Mouse (Mus musculus): Measurements from ENCODE around the gene Tmem171. TPM values are rescaled to one million over a fixed set of nuclear protein-coding genes. Genes with fewer than 3 reads are reported as not detected.

Tmem171 gene
- total and polyA plus RNA-seq, 2 experiments from 2014 or later, result not detected

DNA sequence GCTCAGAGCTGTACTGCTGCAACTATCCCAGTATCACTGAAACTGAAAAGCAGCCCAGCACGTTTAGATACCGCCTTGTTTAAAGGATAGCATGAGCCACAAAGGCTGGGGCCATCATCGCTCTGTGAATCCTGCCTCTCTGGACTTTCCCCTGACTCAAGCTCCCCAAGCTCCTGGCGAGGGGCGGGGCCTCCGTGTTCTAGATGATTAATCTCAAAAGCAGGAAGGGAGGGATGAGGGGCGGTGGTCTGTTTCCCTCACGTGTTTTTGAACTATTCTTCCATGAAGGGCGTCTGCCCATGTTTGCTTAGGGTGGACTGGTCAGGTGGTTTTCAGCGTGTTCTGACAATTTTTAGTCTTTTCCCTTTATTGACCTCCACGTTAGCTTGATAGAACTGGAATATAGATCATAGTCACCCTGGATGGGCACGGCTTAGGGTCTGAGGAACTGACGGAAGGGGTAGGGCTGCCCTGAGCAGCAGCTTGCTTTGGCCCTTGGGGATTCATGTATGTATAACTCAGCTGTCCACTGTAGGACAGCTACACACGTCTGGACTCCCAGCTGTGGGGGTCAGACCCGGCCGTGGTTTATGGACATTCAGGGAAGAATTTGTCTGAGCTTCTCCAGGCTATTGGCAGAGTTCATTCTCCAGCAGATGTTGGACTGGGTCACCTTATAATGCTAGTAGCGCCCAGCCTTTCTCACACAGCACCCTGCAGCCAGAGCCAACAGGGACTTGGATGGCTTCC is 43.2 kb downstream of the Tmem171 start:
- Histone ChIP-seq H3K4me3 (ENCODE audit: low read depth, low read length) (no peak overlapping the region), H3K9ac (replicated peaks; ENCODE audit: low read length, poor library complexity, severe bottlenecking) (no peak overlapping the region), H3K4me1 (ENCODE audit: insufficient read depth, low read length) (no peaks in the 10 kb centered on the region), H3K27ac (ENCODE audit: low read depth, low read length) (no peak overlapping the region), H3K9me3 (ENCODE audit: low read length) (no peaks in the 10 kb centered on the region), H3K36me3 (ENCODE audit: insufficient read depth, low read length) (no peaks in the 10 kb centered on the region), H3K4me2 (ENCODE audit: low read depth, low read length, poor library complexity, severe bottlenecking) (no peak overlapping the region), H3K27me3 (ENCODE audit: insufficient read depth, low read length) (no peaks in the 10 kb centered on the region)
- TF ChIP-seq CTCF (IDR thresholded peaks at IDR 0.05), result no peak
- ATAC-seq (ENCODE audit: low FRiP score) (no peak), DNase-seq (ENCODE audit: low spot score) (no peak)
- 67% methylated on average over 17 of the region's 17 CpGs for WGBS

DNA sequence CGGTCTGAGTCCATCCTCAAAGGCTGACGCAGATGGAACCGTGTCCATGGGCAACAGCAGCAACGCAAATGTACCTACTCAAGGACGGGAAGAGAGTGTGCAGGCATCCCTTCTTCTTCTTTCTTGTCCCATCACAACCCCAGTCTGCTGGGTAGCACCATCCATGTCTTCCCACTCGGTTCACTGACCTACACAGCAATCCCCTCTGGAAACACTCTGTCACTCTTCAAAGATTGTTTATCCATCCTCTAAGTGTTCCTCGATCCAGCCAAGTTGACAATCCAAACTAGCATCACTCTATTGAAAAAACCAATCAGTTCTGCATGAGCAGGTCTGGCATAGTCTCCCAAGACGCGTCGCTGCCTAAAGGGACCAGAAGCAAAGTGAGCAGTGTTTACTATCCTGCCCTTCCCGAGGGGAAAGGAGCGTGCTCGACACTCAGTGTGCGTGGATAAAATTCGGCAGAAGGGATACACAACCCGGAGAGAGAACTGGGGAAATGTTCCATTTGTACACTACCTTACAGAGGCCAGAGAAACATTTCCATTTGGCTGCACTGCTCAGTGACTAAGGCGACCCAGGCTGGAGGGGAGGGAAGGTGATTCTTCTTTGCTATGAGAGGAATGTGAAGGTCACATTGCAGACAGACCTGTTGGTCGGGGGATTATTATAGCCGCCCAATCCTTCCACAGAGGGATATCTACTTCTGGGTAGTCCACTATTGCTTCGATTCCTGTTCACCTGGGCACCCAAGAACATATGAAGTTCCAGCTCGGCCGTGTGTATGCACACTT is 46.7 kb downstream of the Tmem171 start:
- Histone ChIP-seq H3K4me2 (ENCODE audit: low read depth, low read length, poor library complexity, severe bottlenecking) (no peak overlapping the region), H3K27ac (ENCODE audit: low read depth, low read length) (no peak overlapping the region), H3K27me3 (ENCODE audit: insufficient read depth, low read length) (no peaks in the 10 kb centered on the region), H3K36me3 (ENCODE audit: insufficient read depth, low read length) (no peaks in the 10 kb centered on the region), H3K4me1 (ENCODE audit: insufficient read depth, low read length) (no peaks in the 10 kb centered on the region), H3K9me3 (ENCODE audit: low read length) (no peaks in the 10 kb centered on the region), H3K4me3 (ENCODE audit: low read depth, low read length) (no peak overlapping the region), H3K9ac (replicated peaks; ENCODE audit: low read length, poor library complexity, severe bottlenecking) (no peak overlapping the region)
- DNase-seq (ENCODE audit: low spot score) (no peak), ATAC-seq (ENCODE audit: low FRiP score) (no peak)
- no peak for TF ChIP-seq CTCF (IDR thresholded peaks at IDR 0.05)
- 87% methylated on average over 22 of the region's 22 CpGs for WGBS

DNA sequence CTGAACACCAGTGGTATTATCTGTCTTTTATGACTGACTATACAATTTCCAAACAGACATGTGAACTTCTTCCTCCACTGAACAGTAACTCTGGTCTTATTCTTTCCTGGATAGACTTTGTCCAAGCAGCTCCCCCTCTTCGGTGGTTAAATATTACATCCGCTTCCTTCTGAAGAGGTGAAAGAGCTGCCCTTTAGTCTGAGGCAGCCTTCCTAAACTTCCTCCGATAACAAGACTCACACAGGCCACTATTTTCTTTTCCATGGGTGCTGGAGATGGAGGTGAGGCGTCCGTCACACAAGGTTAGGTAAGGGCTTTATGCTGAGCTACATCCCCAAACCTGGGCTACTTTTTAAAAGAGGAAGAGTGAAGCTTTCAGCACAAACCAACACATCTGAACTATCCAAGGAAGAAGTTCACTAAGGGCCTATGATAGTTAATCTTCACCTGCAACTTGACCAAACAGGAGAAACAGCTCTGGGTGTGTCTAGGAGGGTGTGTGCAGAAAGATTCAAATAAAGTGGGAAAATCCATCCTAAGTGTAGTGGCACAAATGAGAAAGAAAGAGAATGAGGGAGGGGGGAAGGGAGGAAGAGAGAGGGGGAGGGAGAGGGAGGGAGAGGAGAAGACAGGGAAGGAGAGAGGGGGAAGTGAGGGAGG is 56.0 kb downstream of the Tmem171 start:
- Histone ChIP-seq H3K4me3 (ENCODE audit: low read depth, low read length) (no peak overlapping the region), H3K9me3 (ENCODE audit: low read length) (no peaks in the 10 kb centered on the region), H3K36me3 (ENCODE audit: insufficient read depth, low read length) (no peaks in the 10 kb centered on the region), H3K4me1 (ENCODE audit: insufficient read depth, low read length) (no peaks in the 10 kb centered on the region), H3K4me2 (ENCODE audit: low read depth, low read length, poor library complexity, severe bottlenecking) (no peak overlapping the region), H3K9ac (replicated peaks; ENCODE audit: low read length, poor library complexity, severe bottlenecking) (no peak overlapping the region), H3K27me3 (ENCODE audit: insufficient read depth, low read length) (no peaks in the 10 kb centered on the region), H3K27ac (ENCODE audit: low read depth, low read length) (no peak overlapping the region)
- DNase-seq (ENCODE audit: low spot score) (no peak), ATAC-seq (ENCODE audit: low FRiP score) (no peak)
- TF ChIP-seq CTCF (IDR thresholded peaks at IDR 0.05), result no peak
- 89% methylated on average over 5 of the region's 5 CpGs for whole genome bisulfite sequencing

DNA sequence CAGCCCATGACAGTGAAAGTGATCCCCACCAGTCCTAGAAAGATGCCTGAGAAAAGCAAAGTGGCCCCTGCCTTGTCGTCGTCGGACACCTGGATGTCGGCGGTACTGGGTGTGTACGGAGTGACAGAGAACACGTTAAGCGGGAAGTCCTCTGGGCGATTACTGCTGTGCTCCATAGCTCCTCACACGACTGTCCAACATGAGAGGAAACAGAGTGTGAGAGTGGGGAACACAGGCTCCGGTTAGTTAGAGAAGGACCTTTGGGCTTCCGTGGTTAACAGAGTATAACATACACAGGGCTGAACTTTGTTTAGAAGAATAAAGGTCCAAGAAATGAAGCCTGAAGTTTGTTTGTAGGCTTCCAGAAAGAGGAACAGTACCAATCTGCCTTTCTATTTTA is 57.5 kb downstream of the Tmem171 start, which contains the start of gene Tmem174:
Gene Tmem174 (minus strand): TSS at position 266 of the 400 bp plus-strand sequence.
- Histone ChIP-seq H3K4me1 (ENCODE audit: insufficient read depth, low read length) (no peaks in the 10 kb centered on the region), H3K36me3 (ENCODE audit: insufficient read depth, low read length) (no peaks in the 10 kb centered on the region), H3K9ac (replicated peaks; ENCODE audit: low read length, poor library complexity, severe bottlenecking) (no peak within 1 kb of the TSS), H3K9me3 (ENCODE audit: low read length) (no peaks in the 10 kb centered on the region), H3K4me2 (ENCODE audit: low read depth, low read length, poor library complexity, severe bottlenecking) (no peak within 1 kb of the TSS), H3K27ac (ENCODE audit: low read depth, low read length) (no peak within 1 kb of the TSS), H3K27me3 (ENCODE audit: insufficient read depth, low read length) (no peaks in the 10 kb centered on the region), H3K4me3 (ENCODE audit: low read depth, low read length) (no peak within 1 kb of the TSS)
- DNase-seq (ENCODE audit: low spot score) (no peak), ATAC-seq (ENCODE audit: low FRiP score) (no peak)
- WGBS, result 92% methylated on average over 12 of the region's 12 CpGs
- no peak for TF ChIP-seq CTCF (IDR thresholded peaks at IDR 0.05)

DNA sequence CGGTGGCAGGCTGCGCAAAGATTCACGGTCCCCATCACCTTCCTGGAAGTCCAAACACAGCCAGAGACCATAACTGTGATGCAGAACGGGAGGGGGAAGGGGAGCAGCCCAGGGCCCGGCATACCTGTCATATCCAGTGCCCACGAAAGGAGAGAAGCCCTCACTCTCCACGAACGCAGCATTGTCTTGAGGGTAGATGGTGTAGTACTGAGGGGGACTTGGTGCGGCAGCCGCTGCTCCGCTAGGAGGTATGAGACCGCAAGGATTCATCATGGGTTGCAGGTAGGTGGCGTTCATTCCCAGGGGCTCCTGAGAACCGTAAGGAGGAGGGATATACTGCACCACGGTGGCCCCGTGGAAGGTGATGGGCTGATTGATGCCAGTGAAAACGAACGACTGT is 58.1 kb downstream of the Tmem171 start:
- no peak overlapping the region for H3K9ac ChIP-seq (replicated peaks; ENCODE audit: low read length, poor library complexity, severe bottlenecking)
- no peak overlapping the region for H3K27ac ChIP-seq (ENCODE audit: low read depth, low read length)
- H3K4me1 ChIP-seq (ENCODE audit: insufficient read depth, low read length), result no peaks in the 10 kb centered on the region
- no peaks in the 10 kb centered on the region for H3K9me3 ChIP-seq (ENCODE audit: low read length)
- no peaks in the 10 kb centered on the region for H3K27me3 ChIP-seq (ENCODE audit: insufficient read depth, low read length)
- no peak overlapping the region for H3K4me3 ChIP-seq (ENCODE audit: low read depth, low read length)
- no peak for DNase-seq (ENCODE audit: low spot score)
- ATAC-seq (ENCODE audit: low FRiP score), result no peak
- WGBS, result 69% methylated on average over 18 of the region's 18 CpGs
- TF ChIP-seq CTCF (IDR thresholded peaks at IDR 0.05), result no peak
- H3K36me3 ChIP-seq (ENCODE audit: insufficient read depth, low read length), result no peaks in the 10 kb centered on the region
- no peak overlapping the region for H3K4me2 ChIP-seq (ENCODE audit: low read depth, low read length, poor library complexity, severe bottlenecking)

Other genes with a start within 250 kb of the Tmem171 start
- gene Gm10320, start 202.8 kb downstream of the Tmem171 start, total RNA-seq (2014; rRNA removed), result not detected in 2 replicates
- 0.43 and 1.2 TPM in 2 replicates for gene Gm10320, start 202.8 kb downstream of the Tmem171 start, polyA plus RNA-seq (2015; fragmentation: Nextera tagmentation; extraction: Ambion mirVana)
- gene Tmem174, start 57.4 kb downstream of the Tmem171 start, total RNA-seq (2014; rRNA removed), result not detected in 2 replicates
- gene Tmem174, start 57.4 kb downstream of the Tmem171 start, polyA plus RNA-seq (2015; fragmentation: Nextera tagmentation; extraction: Ambion mirVana), result not detected in 2 replicates
- gene Fcho2, start 120.6 kb upstream of the Tmem171 start, total RNA-seq (2014; rRNA removed), result 16.4 and 27.0 TPM in 2 replicates
- 12.9 and 15.1 TPM in 2 replicates for gene Fcho2, start 120.6 kb upstream of the Tmem171 start, polyA plus RNA-seq (2015; fragmentation: Nextera tagmentation; extraction: Ambion mirVana)
- 78.8 and 85.8 TPM in 2 replicates for gene Tnpo1, start 231.6 kb upstream of the Tmem171 start, total RNA-seq (2014; rRNA removed)
- 16.6 and 20.1 TPM in 2 replicates for gene Tnpo1, start 231.6 kb upstream of the Tmem171 start, polyA plus RNA-seq (2015; fragmentation: Nextera tagmentation; extraction: Ambion mirVana)